Mouse (Mus musculus): ENCODE measurements around the gene Ankub1.

Gene Ankub1

DNA sequence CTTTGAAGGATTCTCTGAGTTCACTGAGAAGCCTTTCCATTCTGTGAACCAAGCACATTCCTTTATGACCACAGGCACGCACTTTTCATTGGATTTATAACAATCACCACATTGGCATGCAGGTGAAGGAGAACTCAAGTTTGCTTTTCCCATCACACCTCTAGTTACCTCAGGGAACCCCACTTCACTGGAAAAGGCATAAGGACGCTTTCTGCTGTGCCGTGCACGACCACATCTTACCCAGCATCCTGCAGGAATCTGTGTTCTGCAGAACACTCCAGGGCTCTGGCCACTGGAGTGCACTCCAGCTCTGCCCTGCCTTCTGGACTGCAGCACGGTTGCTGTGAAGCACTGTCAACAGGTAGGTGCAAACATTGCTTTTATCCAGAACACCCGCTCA lies 55.0 kb downstream of the Ankub1 start:
- no peak for DNase-seq

DNA sequence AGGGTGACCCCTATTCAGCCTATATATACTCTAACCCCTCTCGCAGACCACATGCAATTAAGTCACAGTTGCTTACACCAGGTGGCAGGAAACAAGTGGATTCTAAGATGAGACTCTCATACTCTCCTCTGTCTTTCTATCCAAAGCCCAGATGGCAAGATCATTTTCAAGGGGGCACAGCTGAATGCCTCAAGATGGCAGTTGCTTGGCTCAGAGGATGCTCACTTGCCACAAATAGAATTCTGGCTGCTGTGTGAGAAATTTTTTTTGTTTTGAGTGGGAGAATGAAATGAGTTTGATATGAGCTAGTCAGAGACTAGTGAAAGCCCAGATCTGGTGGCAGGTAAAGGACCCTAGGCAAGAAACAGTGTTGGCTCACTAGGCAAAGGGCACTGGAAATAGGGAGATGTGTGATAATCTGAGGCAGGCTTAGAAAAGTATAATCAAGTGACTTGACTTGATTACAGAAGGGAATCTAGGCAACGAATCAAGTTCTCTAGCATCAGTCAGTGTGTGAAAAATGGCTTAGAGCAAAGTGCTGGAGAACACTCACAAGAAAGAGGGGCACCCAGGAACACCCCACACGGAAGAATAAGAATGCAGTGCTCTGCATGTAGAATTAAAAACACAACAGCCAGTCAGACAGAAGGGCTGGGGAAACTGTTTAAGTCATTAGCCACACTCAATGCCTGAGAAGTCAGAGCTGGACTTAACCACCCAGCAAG lies 57.7 kb downstream of the Ankub1 start:
- no peak for DNase-seq

GRCm38 (mm10) chr3:57626954-57627513 lies 65.6 kb downstream of the Ankub1 start:
- no peak for DNase-seq

- peak; percentile 91 for DNase-seq
Observed at GRCm38 (mm10) chr3:57625275-57625997, 67.2 kb downstream of the Ankub1 start.

GRCm38 (mm10) chr3:57619718-57620117 lies 72.9 kb downstream of the Ankub1 start:
- peak; percentile 15 for DNase-seq

DNA sequence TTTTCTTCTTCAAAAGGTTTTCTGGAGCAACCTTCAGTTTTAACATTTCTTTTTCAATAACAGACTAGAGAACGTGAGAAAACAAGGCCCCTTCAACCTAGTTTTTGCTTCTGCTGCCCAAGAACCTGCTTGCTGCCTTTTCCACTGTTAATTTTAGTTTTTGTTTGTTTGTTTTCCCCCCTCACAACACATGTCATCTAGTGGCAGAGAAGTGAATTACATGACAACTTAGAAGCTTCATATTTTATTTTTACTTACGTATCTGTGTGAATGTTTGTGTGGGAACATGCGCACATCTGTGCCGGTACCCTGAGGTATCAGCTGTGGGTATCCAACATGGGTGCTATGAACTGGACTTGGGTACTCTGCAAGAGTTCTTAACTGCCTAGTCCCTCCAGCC lies 76.9 kb downstream of the Ankub1 start:
- DNase-seq: no peak

DNA sequence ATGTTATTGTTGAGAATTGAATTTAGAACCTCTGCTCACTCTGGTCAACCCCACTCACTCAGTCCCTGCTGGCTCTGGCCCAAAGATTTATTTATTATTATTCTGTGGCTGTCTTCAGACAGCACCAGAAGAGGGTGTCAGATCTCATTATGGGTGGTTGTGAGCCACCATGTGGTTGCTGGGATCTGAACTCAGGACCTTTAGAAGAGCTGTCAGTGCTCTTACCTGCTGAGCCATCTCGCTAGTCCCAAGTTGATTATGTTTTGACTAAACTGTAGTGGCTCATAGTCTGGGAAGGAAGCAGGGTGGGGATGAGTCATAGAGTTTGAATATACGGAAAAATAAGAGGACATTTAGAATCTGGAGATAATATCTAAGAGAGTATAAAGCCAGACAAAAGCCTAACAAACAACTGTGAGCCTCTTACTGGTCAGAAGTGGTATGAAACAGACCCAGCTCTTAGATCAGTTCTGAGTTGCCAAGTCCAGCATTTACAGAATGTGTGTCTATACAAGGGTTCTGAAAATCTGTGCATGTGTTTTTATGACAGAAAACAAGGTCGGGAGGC lies 80.1 kb downstream of the Ankub1 start:
- DNase-seq: no peak

DNA sequence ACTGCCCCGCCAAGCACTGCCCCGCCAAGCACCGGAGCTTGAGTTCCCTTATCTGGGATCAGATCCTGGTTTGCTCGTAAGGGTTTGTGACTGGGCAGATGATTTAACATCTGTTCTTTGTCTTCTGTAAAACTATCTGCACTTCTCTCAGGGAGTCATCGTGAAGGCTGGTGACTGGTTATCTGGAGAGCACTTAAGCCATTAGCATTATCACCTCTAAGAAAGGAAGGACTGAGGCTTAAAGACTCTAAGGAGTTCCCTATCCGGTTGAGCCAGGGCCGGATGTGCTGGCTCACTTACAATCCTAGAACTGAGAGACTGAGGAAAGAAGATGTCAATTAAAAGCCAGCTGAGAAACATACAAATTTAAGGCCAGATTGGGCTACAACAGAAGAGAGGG lies 80.8 kb downstream of the Ankub1 start:
- DNase-seq: no peak
